Mouse (Mus musculus) liver, embryonic 14.5 days (tissue): ENCODE measurements around the gene Muc20. TPM values are rescaled to one million over a fixed set of nuclear protein-coding genes. Genes with fewer than 3 reads are reported as not detected.

ENCODE experiments used
- ATAC-seq: fragments of 200-750 bp; cut with Nextera tagmentation; 2 replicates; pipeline ENCODE4 v1.8.0; 2017; ENCODE audit warnings: moderate number of reproducible peaks, mild to moderate bottlenecking, moderate library complexity; ENCODE audit not compliant: insufficient read depth
- DNase-seq, 3 experiments: peaks; one replicate each; pipeline ENCODE4 v3.0.0-alpha.2; 2012 to 2013; ENCODE audit warnings: low read depth in 3 of 3, low spot score in 3 of 3
- H3K27ac ChIP-seq: fragments of 300-500 bp; sonication (generic); 2 replicates; pipeline ENCODE4 v1.5.1; 2014; ENCODE audit warnings: moderate library complexity, mild to moderate bottlenecking, control low read depth, inconsistent platforms
- H3K27me3 ChIP-seq: fragments of 300-500 bp; sonication (generic); 2 replicates; pipeline ENCODE4 v1.6.1; 2014; ENCODE audit warnings: mild to moderate bottlenecking, low read length, moderate library complexity; ENCODE audit not compliant: control insufficient read depth, insufficient read depth
- H3K36me3 ChIP-seq: fragments of 300-500 bp; sonication (generic); replicated peaks from 2 replicates; pipeline ENCODE4 v1.6.1; 2014; ENCODE audit warnings: low read depth; ENCODE audit not compliant: control insufficient read depth, insufficient read depth
- H3K4me1 ChIP-seq, 2 experiments: fragments of 200-500 bp in 1 of 2; fragments of 300-500 bp in 1 of 2; sonication (generic) in 1 of 2; replicated peaks; 2 replicates each; pipeline ENCODE4 v1.6.1; 2012 to 2014; ENCODE audit warnings: antibody characterized with exemption in 1 of 2, inconsistent platforms in 1 of 2, low read length in 1 of 2; ENCODE audit not compliant: control insufficient read depth in 2 of 2, insufficient read depth in 2 of 2
- H3K4me2 ChIP-seq: fragments of 300-500 bp; sonication (generic); 2 replicates; pipeline ENCODE4 v1.6.1; 2014; ENCODE audit warnings: low read depth, mild to moderate bottlenecking, control low read depth, moderate library complexity
- H3K4me3 ChIP-seq, 2 experiments: fragments of 200-500 bp in 1 of 2; fragments of 300-500 bp in 1 of 2; sonication (generic) in 1 of 2; 2 replicates each; pipeline ENCODE4 v1.5.1; 2012 to 2014; ENCODE audit warnings: low read depth in 2 of 2, low read length in 2 of 2, mild to moderate bottlenecking in 2 of 2, control low read depth in 1 of 2, inconsistent platforms in 1 of 2, moderate library complexity in 1 of 2; ENCODE audit not compliant: insufficient read depth in 1 of 2
- H3K9ac ChIP-seq: fragments of 300-500 bp; sonication (generic); replicated peaks from 2 replicates; pipeline ENCODE4 v1.6.1; 2014; ENCODE audit warnings: mild to moderate bottlenecking, control low read depth, moderate library complexity
- H3K9me3 ChIP-seq: fragments of 300-500 bp; sonication (generic); 2 replicates; pipeline ENCODE4 v1.6.1; 2016; ENCODE audit warnings: low read length, mixed read lengths; ENCODE audit not compliant: control insufficient read depth
- CTCF ChIP-seq: IDR thresholded peaks from 2 replicates; pipeline ENCODE4 v1.5.1; 2016; ENCODE audit warnings: antibody characterized with exemption, low read depth, control low read depth
- EP300 ChIP-seq: IDR thresholded peaks from 2 replicates; pipeline ENCODE4 v1.6.1; 2016; ENCODE audit warnings: antibody characterized with exemption, low read depth
- WGBS: fragments of 180-500 bp; shearing (Covaris S2); extraction: QIAGEN DNeasy Blood & Tissue Kit; methylation state at CpG from one replicate; pipeline ENCODE4 v1.1.7; 2014; ENCODE audit not compliant: insufficient replicate concordance; 5-methylcytosine and 5-hydroxymethylcytosine counted together
- polyA plus RNA-seq, 2 experiments: library from polyadenylated mRNA; depleted of rRNA in 1 of 2; stranded (reverse) in 1 of 2; unstranded in 1 of 2; fragments of >200 nt; fragmentation: Nextera tagmentation in 1 of 2; extraction: Ambion mirVana in 1 of 2; gene quantifications; 2 replicates each; pipeline versions ENCODE4 v1.2.1 to v1.2.3; 2012 to 2014

The Muc20 gene
- polyA plus RNA-seq, 2 experiments = 0.08 to 0.17 TPM

- H3K27me3 ChIP-seq = no peaks in the 10 kb centered on the region
- no peak overlapping the region for H3K4me2 ChIP-seq
- H3K4me3 ChIP-seq = no peak overlapping the region
- no peak for TF ChIP-seq CTCF
- no peak overlapping the region for H3K9ac ChIP-seq
- WGBS = 88% methylated on average over 13 of the region's 13 CpGs
- ATAC-seq (no peak), DNase-seq (no peak)
- H3K36me3 ChIP-seq = no peaks in the 10 kb centered on the region; the same call in 1 of the 2 replicates
- H3K9me3 ChIP-seq = no peaks in the 10 kb centered on the region
- H3K4me1 ChIP-seq = peaks cover 0 to 2% of the 10 kb centered on the region in 2 experiments; a peak in 1 of 4 replicates
- no peak overlapping the region for H3K27ac ChIP-seq
Measured at GRCm38 (mm10) chr16:32824061-32824460, 26.8 kb upstream of the Muc20 start.

GRCm38 (mm10) chr16:32823487-32823886, 26.3 kb upstream of the Muc20 start:
- H3K4me2 ChIP-seq = no peak overlapping the region
- H3K4me3 ChIP-seq = no peak overlapping the region
- DNase-seq (no peak), ATAC-seq (no peak)
- H3K36me3 ChIP-seq = no peaks in the 10 kb centered on the region; the same call in 1 of the 2 replicates
- H3K27ac ChIP-seq = no peak overlapping the region
- H3K9me3 ChIP-seq = no peaks in the 10 kb centered on the region
- H3K27me3 ChIP-seq = no peaks in the 10 kb centered on the region
- TF ChIP-seq CTCF = no peak
- TF ChIP-seq EP300 = no peak
- H3K9ac ChIP-seq = no peak overlapping the region
- H3K4me1 ChIP-seq = peaks cover 0 to 2% of the 10 kb centered on the region in 2 experiments; a peak in 1 of 4 replicates
- 75% methylated on average over 8 of the region's 8 CpGs for WGBS

GRCm38 (mm10) chr16:32822881-32823280, 25.6 kb upstream of the Muc20 start:
- Histone ChIP-seq H3K27ac (no peak overlapping the region), H3K27me3 (no peaks in the 10 kb centered on the region), H3K4me1 (peaks cover 0 to 2% of the 10 kb centered on the region in 2 experiments; a peak in 1 of 4 replicates), H3K9ac (no peak overlapping the region), H3K9me3 (no peaks in the 10 kb centered on the region), H3K4me2 (no peak overlapping the region), H3K4me3 (no peak overlapping the region), H3K36me3 (no peaks in the 10 kb centered on the region; the same call in 1 of the 2 replicates)
- DNase-seq (no peak), ATAC-seq (no peak)
- 40% methylated on average over 5 of the region's 5 CpGs for WGBS
- no peak for TF ChIP-seq EP300
- TF ChIP-seq CTCF = no peak

GRCm38 (mm10) chr16:32822450-32822827, 25.2 kb upstream of the Muc20 start:
- no peak for ATAC-seq
- Histone ChIP-seq H3K36me3 (no peaks in the 10 kb centered on the region; the same call in 1 of the 2 replicates), H3K9ac (no peak overlapping the region), H3K4me1 (peaks cover 0 to 2% of the 10 kb centered on the region in 2 experiments; a peak in 1 of 4 replicates), H3K4me2 (no peak overlapping the region), H3K27ac (no peak overlapping the region), H3K27me3 (no peaks in the 10 kb centered on the region), H3K9me3 (no peaks in the 10 kb centered on the region), H3K4me3 (no peak overlapping the region)
- WGBS = 29% methylated on average over 6 of the region's 6 CpGs
- no peak for DNase-seq
- TF ChIP-seq CTCF (no peak), EP300 (no peak)

- TF ChIP-seq EP300 (no peak), CTCF (no peak)
- Histone ChIP-seq H3K27ac (no peak overlapping the region), H3K4me3 (no peak overlapping the region), H3K4me2 (no peak overlapping the region), H3K27me3 (no peaks in the 10 kb centered on the region), H3K9ac (no peak overlapping the region), H3K36me3 (no peaks in the 10 kb centered on the region; the same call in 1 of the 2 replicates), H3K4me1 (peaks cover 0 to 2% of the 10 kb centered on the region in 2 experiments; a peak in 1 of 4 replicates), H3K9me3 (no peaks in the 10 kb centered on the region)
- WGBS = 49% methylated on average over 10 of the region's 10 CpGs
- ATAC-seq (no peak), DNase-seq (no peak)
Measured at GRCm38 (mm10) chr16:32821772-32822449, 24.7 kb upstream of the Muc20 start.
